Mouse (Mus musculus): ENCODE data around the gene Rchy1. TPM values are rescaled to one million over a fixed set of nuclear protein-coding genes. Genes with fewer than 3 reads are reported as not detected.

Rchy1 gene
- total and polyA plus RNA-seq, 3 experiments = 24.8 to 74.4 (median 26.9) TPM

GRCm38 (mm10) chr5:91975758-91976157 is 12.9 kb upstream of the Rchy1 start:
- Histone ChIP-seq H3K9me3 (replicated peaks; ENCODE audit: insufficient read depth, low read length) (no peaks in the 10 kb centered on the region), H3K27ac (ENCODE audit: control insufficient read depth, low read depth, low read length) (no peak overlapping the region), H3K4me1 (ENCODE audit: control insufficient read depth in 1 of 2, insufficient read depth in 2 of 2, low read length in 2 of 2) (no peaks in the 10 kb centered on the region), H3K79me2 (ENCODE audit: control insufficient read depth, insufficient read depth, low read length, poor library complexity) (no peaks in the 10 kb centered on the region), H3K9ac (ENCODE audit: control insufficient read depth, low read depth, low read length, poor library complexity, severe bottlenecking) (no peak overlapping the region), H3K36me3 (ENCODE audit: control insufficient read depth in 1 of 2, insufficient read depth in 2 of 2, low read length in 2 of 2) (no peaks in the 10 kb centered on the region), H3K27me3 (ENCODE audit: control insufficient read depth in 1 of 2, insufficient read depth in 2 of 2, low read length in 2 of 2) (no peaks in the 10 kb centered on the region), H3K4me3 (ENCODE audit: control insufficient read depth in 1 of 2, insufficient read depth in 1 of 2, low read depth in 2 of 2, low read length in 2 of 2) (no peak overlapping the region)
- TF ChIP-seq CHD2 (IDR thresholded peaks at IDR 0.05; ENCODE audit: low read length) (no peak), CHD1 (IDR thresholded peaks at IDR 0.05; ENCODE audit: low read depth, low read length) (no peak), E2F4 (IDR thresholded peaks at IDR 0.05; ENCODE audit: borderline replicate concordance, low read depth, low read length) (no peak), MEF2A (IDR thresholded peaks at IDR 0.05; ENCODE audit: extremely low read depth, insufficient replicate concordance, low read depth, low read length, poor library complexity, severe bottlenecking) (no peak), POLR2A (IDR thresholded peaks at IDR 0.05; ENCODE audit: control insufficient read depth in 1 of 2, insufficient read depth in 1 of 2, low read depth in 1 of 2, low read length in 2 of 2, poor library complexity in 1 of 2) (no peak), GATA1 (IDR thresholded peaks at IDR 0.05; ENCODE audit: low read depth, low read length) (no peak), USF2 (IDR thresholded peaks at IDR 0.05; ENCODE audit: borderline replicate concordance in 1 of 2, insufficient read depth in 1 of 2, low read depth in 1 of 2, low read length in 2 of 2) (no peak), ELF1 (IDR thresholded peaks at IDR 0.05; ENCODE audit: low read depth, low read length) (no peak)
- DNase-seq (ENCODE audit: low read depth, low spot score) = no peak

GRCm38 (mm10) chr5:91974002-91974401 is 11.1 kb upstream of the Rchy1 start:
- no peak for TF ChIP-seq USF1 (IDR thresholded peaks at IDR 0.05; ENCODE audit: low read depth, low read length)
- TF ChIP-seq USF2 (IDR thresholded peaks at IDR 0.05; ENCODE audit: borderline replicate concordance in 1 of 2, insufficient read depth in 1 of 2, low read depth in 1 of 2, low read length in 2 of 2) = no peak
- TF ChIP-seq CHD2 (IDR thresholded peaks at IDR 0.05; ENCODE audit: low read length) = no peak
- no peak for TF ChIP-seq JUND (IDR thresholded peaks at IDR 0.05; ENCODE audit: low read depth, low read length)
- no peak for TF ChIP-seq HCFC1 (IDR thresholded peaks at IDR 0.05; ENCODE audit: low read depth, low read length)
- TF ChIP-seq RAD21 (IDR thresholded peaks at IDR 0.05; ENCODE audit: low read depth, low read length) = no peak
- H3K4me3 ChIP-seq (ENCODE audit: control insufficient read depth in 1 of 2, insufficient read depth in 1 of 2, low read depth in 2 of 2, low read length in 2 of 2) = no peak overlapping the region
- no peak for DNase-seq (ENCODE audit: low read depth, low spot score)
- H3K9ac ChIP-seq (ENCODE audit: control insufficient read depth, low read depth, low read length, poor library complexity, severe bottlenecking) = no peak overlapping the region
- no peaks in the 10 kb centered on the region for H3K27me3 ChIP-seq (ENCODE audit: control insufficient read depth in 1 of 2, insufficient read depth in 2 of 2, low read length in 2 of 2)
- no peaks in the 10 kb centered on the region for H3K9me3 ChIP-seq (replicated peaks; ENCODE audit: insufficient read depth, low read length)
- H3K79me2 ChIP-seq (ENCODE audit: control insufficient read depth, insufficient read depth, low read length, poor library complexity) = no peaks in the 10 kb centered on the region
- H3K36me3 ChIP-seq (ENCODE audit: control insufficient read depth in 1 of 2, insufficient read depth in 2 of 2, low read length in 2 of 2) = no peaks in the 10 kb centered on the region
- no peaks in the 10 kb centered on the region for H3K4me1 ChIP-seq (ENCODE audit: control insufficient read depth in 1 of 2, insufficient read depth in 2 of 2, low read length in 2 of 2)
- H3K27ac ChIP-seq (ENCODE audit: control insufficient read depth, low read depth, low read length) = no peak overlapping the region

- Histone ChIP-seq H3K27me3 (ENCODE audit: control insufficient read depth in 1 of 2, insufficient read depth in 2 of 2, low read length in 2 of 2) (no peaks in the 10 kb centered on the region), H3K79me2 (ENCODE audit: control insufficient read depth, insufficient read depth, low read length, poor library complexity) (no peaks in the 10 kb centered on the region), H3K9ac (ENCODE audit: control insufficient read depth, low read depth, low read length, poor library complexity, severe bottlenecking) (no peak overlapping the region), H3K9me3 (replicated peaks; ENCODE audit: insufficient read depth, low read length) (no peaks in the 10 kb centered on the region), H3K4me1 (ENCODE audit: control insufficient read depth in 1 of 2, insufficient read depth in 2 of 2, low read length in 2 of 2) (no peaks in the 10 kb centered on the region), H3K27ac (ENCODE audit: control insufficient read depth, low read depth, low read length) (no peak overlapping the region), H3K36me3 (ENCODE audit: control insufficient read depth in 1 of 2, insufficient read depth in 2 of 2, low read length in 2 of 2) (no peaks in the 10 kb centered on the region), H3K4me3 (ENCODE audit: control insufficient read depth in 1 of 2, insufficient read depth in 1 of 2, low read depth in 2 of 2, low read length in 2 of 2) (no peak overlapping the region)
- no peak for TF ChIP-seq MAZ (IDR thresholded peaks at IDR 0.05; ENCODE audit: low read depth, low read length)
- no peak for TF ChIP-seq MXI1 (IDR thresholded peaks at IDR 0.05; ENCODE audit: low read depth, low read length)
- no peak for TF ChIP-seq BHLHE40 (IDR thresholded peaks at IDR 0.05; ENCODE audit: borderline replicate concordance, low read depth, low read length)
- no peak for TF ChIP-seq MYB (IDR thresholded peaks at IDR 0.05; ENCODE audit: low read depth, low read length)
- TF ChIP-seq MEF2A (IDR thresholded peaks at IDR 0.05; ENCODE audit: extremely low read depth, insufficient replicate concordance, low read depth, low read length, poor library complexity, severe bottlenecking) = no peak
- TF ChIP-seq EP300 (IDR thresholded peaks at IDR 0.05; ENCODE audit: low read depth in 1 of 2, low read length in 2 of 2) = no peak
- no peak for TF ChIP-seq JUND (IDR thresholded peaks at IDR 0.05; ENCODE audit: low read depth, low read length)
- no peak for TF ChIP-seq GATA1 (IDR thresholded peaks at IDR 0.05; ENCODE audit: low read depth, low read length)
- TF ChIP-seq CHD1 (IDR thresholded peaks at IDR 0.05; ENCODE audit: low read depth, low read length) = no peak
- TF ChIP-seq UBTF (IDR thresholded peaks at IDR 0.05; ENCODE audit: borderline replicate concordance, insufficient read depth, low read depth, low read length) = no peak
- no peak for TF ChIP-seq RAD21 (IDR thresholded peaks at IDR 0.05; ENCODE audit: low read depth, low read length)
- no peak for TF ChIP-seq GABPA (IDR thresholded peaks at IDR 0.05; ENCODE audit: low read depth, low read length)
- no peak for DNase-seq (ENCODE audit: low read depth, low spot score)
These were observed 9.2 kb upstream of the Rchy1 start for GRCm38 (mm10) chr5:91972046-91972445.

All from MEL (cell line).